Mouse (Mus musculus): ENCODE measurements at regions not wholly inside any gene's neighbourhood (a gene's known extent, or its start where the extent isn't known, plus 50 kb on each side); places are given as distances from the start of the nearest gene placed in this dataset.
A peak's percentile ranks its signal among the peaks of the same experiment; 100 is the strongest.

GRCm38 (mm10) chr5:126735733-126736132, 505.9 kb upstream of the Tmem132c start:
- no peak for DNase-seq

- DNase-seq, result no peak
Observed at GRCm38 (mm10) chr5:126737681-126738080, 503.9 kb upstream of the Tmem132c start.

GRCm38 (mm10) chr5:126740861-126741410, 500.7 kb upstream of the Tmem132c start:
- no peak for DNase-seq

- no peak for DNase-seq
Observed at GRCm38 (mm10) chr5:126755107-126755506, 486.5 kb upstream of the Tmem132c start.

- DNase-seq, result peak; percentile 41
Observed at GRCm38 (mm10) chr5:126765037-126765707, 476.4 kb upstream of the Tmem132c start.

- DNase-seq, result no peak
Observed at GRCm38 (mm10) chr5:126769031-126769430, 472.6 kb upstream of the Tmem132c start.

GRCm38 (mm10) chr5:126787706-126788610, 453.6 kb upstream of the Tmem132c start:
- DNase-seq, result peak; percentile 74

GRCm38 (mm10) chr5:126799698-126800279, 441.8 kb upstream of the Tmem132c start:
- DNase-seq, result no peak

- DNase-seq, result no peak
Observed at GRCm38 (mm10) chr5:126806656-126807055, 435.0 kb upstream of the Tmem132c start.

GRCm38 (mm10) chr5:126816069-126816468, 425.5 kb upstream of the Tmem132c start:
- no peak for DNase-seq

GRCm38 (mm10) chr5:126835440-126835839, 406.2 kb upstream of the Tmem132c start:
- DNase-seq, result no peak

GRCm38 (mm10) chr5:126842606-126843005, 399.0 kb upstream of the Tmem132c start:
- no peak for DNase-seq

- DNase-seq, result no peak
Observed at GRCm38 (mm10) chr5:126862078-126862477, 379.5 kb upstream of the Tmem132c start.

- no peak for DNase-seq
Observed at GRCm38 (mm10) chr5:126875842-126876241, 365.8 kb upstream of the Tmem132c start.

GRCm38 (mm10) chr5:126890710-126891109, 350.9 kb upstream of the Tmem132c start:
- DNase-seq, result no peak

- no peak for DNase-seq
Observed at GRCm38 (mm10) chr5:126893063-126893462, 348.5 kb upstream of the Tmem132c start.

GRCm38 (mm10) chr5:126910084-126910483, 331.5 kb upstream of the Tmem132c start:
- DNase-seq, result peak; percentile 24

GRCm38 (mm10) chr5:126917300-126917699, 324.3 kb upstream of the Tmem132c start:
- DNase-seq, result peak; percentile 17

- DNase-seq, result no peak
Observed at GRCm38 (mm10) chr5:126933466-126933865, 308.1 kb upstream of the Tmem132c start.

GRCm38 (mm10) chr5:126944861-126945260, 296.7 kb upstream of the Tmem132c start:
- DNase-seq, result no peak

GRCm38 (mm10) chr5:126954189-126954588, 287.4 kb upstream of the Tmem132c start:
- DNase-seq, result no peak

GRCm38 (mm10) chr5:126954634-126955033, 287.0 kb upstream of the Tmem132c start:
- DNase-seq, result no peak

- no peak for DNase-seq
Observed at GRCm38 (mm10) chr5:126964577-126964976, 277.0 kb upstream of the Tmem132c start.
